Mouse (Mus musculus) C2C12 (cell line): Measurements from ENCODE around the gene Cerk. TPM values are rescaled to one million over a fixed set of nuclear protein-coding genes. Genes with fewer than 3 reads are reported as not detected.
"Not testable (repeated sequence)": the region's sequence is repeated elsewhere in the genome, so short reads cannot be mapped to it uniquely, and the experiment has no call there.

Source experiments
- H3K27me3 ChIP-seq: one replicate; pipeline ENCODE4 v1.6.1; 2011; ENCODE audit not compliant: control insufficient read depth, insufficient read depth, insufficient read length
- H3K36me3 ChIP-seq: one replicate; pipeline ENCODE4 v1.6.1; 2011; ENCODE audit not compliant: control insufficient read depth, insufficient read depth
- H3K4me3 ChIP-seq: one replicate; pipeline ENCODE4 v1.5.1; 2011; ENCODE audit warnings: mild to moderate bottlenecking, control low read depth; ENCODE audit not compliant: poor library complexity, insufficient read depth, severe bottlenecking
- H3K79me2 ChIP-seq: one replicate; pipeline ENCODE4 v1.6.1; 2011; ENCODE audit not compliant: control insufficient read depth, insufficient read depth
- H3K79me3 ChIP-seq: one replicate; pipeline ENCODE4 v1.6.1; 2011; ENCODE audit warnings: low read depth, control low read depth
- H3ac ChIP-seq: one replicate; pipeline ENCODE3; 2011; ENCODE audit warnings: low read depth; ENCODE audit not compliant: control insufficient read depth, insufficient read length
- CEBPB ChIP-seq: IDR thresholded peaks from one replicate; pipeline ENCODE4 v1.6.1; 2011; ENCODE audit warnings: low read depth, mild to moderate bottlenecking, control low read depth, moderate library complexity
- CTCF ChIP-seq: IDR thresholded peaks from one replicate; pipeline ENCODE4 v1.5.1; 2011; ENCODE audit not compliant: control insufficient read depth, insufficient read depth, insufficient read length
- FOSL1 ChIP-seq: IDR thresholded peaks from one replicate; pipeline ENCODE4 v1.8.0; 2011; ENCODE audit warnings: mild to moderate bottlenecking, low read length; ENCODE audit not compliant: poor library complexity, insufficient read depth, severe bottlenecking
- MAX ChIP-seq: IDR thresholded peaks from one replicate; pipeline ENCODE4 v1.6.1; 2011; ENCODE audit warnings: mild to moderate bottlenecking, control low read depth
- MYOD1 ChIP-seq: IDR thresholded peaks from one replicate; pipeline ENCODE4 v1.6.1; 2011; ENCODE audit warnings: low read depth; ENCODE audit not compliant: control insufficient read depth, insufficient read length
- MYOG ChIP-seq: IDR thresholded peaks from one replicate; pipeline ENCODE4 v1.6.1; 2011; ENCODE audit not compliant: control insufficient read depth, insufficient read length; ENCODE audit errors: extremely low read depth
- USF1 ChIP-seq: IDR thresholded peaks from one replicate; pipeline ENCODE4 v1.6.1; 2011; ENCODE audit warnings: low read depth, mild to moderate bottlenecking, control low read depth, moderate library complexity
- polyA plus RNA-seq: library from polyadenylated mRNA; unstranded; fragments of >200 nt; fragmentation: generic; extraction: Trizol; gene quantifications from one replicate; pipeline ENCODE4 v1.2.1, GENCODE M21; 2012; ENCODE audit warnings: missing spikeins

The Cerk gene
- polyA plus RNA-seq, 1 experiment: 18.1 TPM

DNA sequence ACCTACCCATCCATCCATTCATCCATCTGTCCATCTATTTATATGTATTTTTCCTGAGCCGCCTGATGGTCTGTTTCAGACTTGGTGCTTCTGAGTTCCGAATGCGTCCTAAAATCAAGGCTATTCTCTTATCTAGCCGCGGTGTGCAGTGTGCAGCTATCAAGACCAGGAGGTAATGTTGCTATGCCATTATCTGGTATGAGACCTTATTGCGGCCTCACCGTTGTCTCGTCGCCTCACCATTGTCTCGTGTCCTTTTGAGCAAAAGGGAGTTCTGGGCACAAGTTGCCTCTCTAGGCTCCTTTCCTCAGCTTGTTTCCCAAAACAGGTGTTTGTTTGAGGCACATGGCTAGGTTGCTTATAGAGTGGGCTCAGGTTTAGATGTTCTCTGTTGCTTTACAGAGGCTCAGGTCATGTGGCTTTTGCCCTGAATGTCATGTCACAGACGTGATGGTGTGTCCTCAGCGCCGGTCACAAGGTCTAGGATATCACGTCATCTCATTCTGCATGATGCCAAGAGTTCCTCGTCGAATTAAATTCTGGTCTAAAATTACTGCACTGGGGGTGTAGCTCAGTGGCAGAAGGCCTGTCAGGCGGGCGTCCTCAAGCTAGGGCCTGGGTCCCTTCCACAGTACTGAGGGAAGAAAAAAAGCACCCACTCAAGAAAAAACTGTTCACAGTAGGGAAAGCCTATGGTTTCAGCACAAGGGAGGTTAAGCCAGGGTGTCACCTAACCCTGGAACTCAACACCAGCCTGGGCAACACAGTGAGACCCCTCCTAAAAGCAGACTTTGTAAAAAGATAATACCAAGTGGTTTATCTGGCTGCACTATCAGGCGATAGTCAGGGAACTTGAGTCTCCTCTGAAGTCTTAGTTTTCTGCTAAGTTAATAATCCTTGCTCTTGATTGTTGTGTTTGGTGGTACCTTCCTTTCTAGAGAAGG, 81.3 kb downstream of the Cerk start:
- H3K27me3 ChIP-seq: no peaks in the 10 kb centered on the region
- no peak for TF ChIP-seq CTCF
- no peak for TF ChIP-seq MYOD1
- peaks cover 77% of the 10 kb centered on the region for H3K36me3 ChIP-seq
- H3K79me2 ChIP-seq: peaks cover 86% of the 10 kb centered on the region
- H3K4me3 ChIP-seq: no peak overlapping the region
- no peak overlapping the region for H3ac ChIP-seq
- peaks cover 28% of the 10 kb centered on the region for H3K79me3 ChIP-seq

DNA sequence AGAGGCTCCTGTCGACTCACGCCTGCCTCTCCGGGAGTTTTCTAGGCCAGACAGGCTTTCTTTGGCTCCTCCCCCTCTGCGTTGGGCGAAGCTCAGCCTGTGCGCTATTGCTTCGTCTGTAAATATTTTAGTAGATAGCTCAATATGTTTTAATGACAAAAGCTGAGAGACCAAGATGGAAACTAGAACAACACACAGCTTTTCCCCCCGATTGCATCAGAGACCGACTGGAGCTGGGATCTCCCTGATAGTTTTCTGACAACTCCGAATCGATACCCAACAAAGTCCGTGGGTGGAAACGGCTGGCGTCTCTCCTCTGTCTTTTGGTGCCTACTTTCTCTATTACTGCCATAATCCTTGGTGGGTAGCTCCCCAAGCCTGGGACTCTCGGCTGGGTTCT, 83.6 kb downstream of the Cerk start:
- Histone ChIP-seq H3K36me3 (peaks cover 76% of the 10 kb centered on the region), H3K4me3 (no peak overlapping the region), H3ac (no peak overlapping the region), H3K79me3 (peaks cover 40% of the 10 kb centered on the region), H3K27me3 (no peaks in the 10 kb centered on the region), H3K79me2 (peaks cover 92% of the 10 kb centered on the region)
- TF ChIP-seq MAX (no peak), FOSL1 (no peak), MYOD1 (no peak), USF1 (no peak), CEBPB (no peak), MYOG (no peak), CTCF (no peak)

DNA sequence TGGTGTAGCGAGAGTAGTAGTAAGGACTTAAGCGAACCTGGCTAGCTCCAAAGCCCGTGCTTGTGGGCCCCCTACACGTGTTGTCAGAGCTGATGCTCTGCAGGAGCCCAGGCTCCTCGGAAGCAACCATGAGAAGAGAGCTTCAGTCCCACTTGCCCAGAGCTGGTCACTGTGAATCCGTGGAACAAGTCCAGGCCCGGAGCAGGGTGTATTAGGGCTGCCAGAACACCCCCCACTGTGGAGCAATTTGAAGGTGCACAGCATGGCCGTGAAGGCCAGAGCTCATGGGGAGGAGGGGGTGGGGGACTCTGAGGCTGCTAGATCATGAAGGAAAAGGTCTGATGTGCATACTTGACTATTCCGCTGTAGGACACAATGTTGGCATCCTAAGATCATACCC, 84.4 kb downstream of the Cerk start:
- Histone ChIP-seq H3K79me3 (peaks cover 44% of the 10 kb centered on the region), H3K27me3 (no peaks in the 10 kb centered on the region), H3K79me2 (peaks cover 92% of the 10 kb centered on the region), H3ac (no peak overlapping the region), H3K36me3 (peaks cover 72% of the 10 kb centered on the region), H3K4me3 (no peak overlapping the region)
- TF ChIP-seq USF1: no peak
- TF ChIP-seq MYOD1: no peak
- no peak for TF ChIP-seq MYOG
- TF ChIP-seq FOSL1: no peak
- no peak for TF ChIP-seq CEBPB
- TF ChIP-seq CTCF: no peak

- H3K4me3 ChIP-seq: no peak overlapping the region
- TF ChIP-seq USF1: no peak
- no peak for TF ChIP-seq MYOG
- TF ChIP-seq MAX: no peak
- no peak for TF ChIP-seq CEBPB
- TF ChIP-seq MYOD1: no peak
- no peak for TF ChIP-seq FOSL1
- no peak for TF ChIP-seq CTCF
These were observed 88.1 kb downstream of the Cerk start for GRCm38 (mm10) chr15:86097871-86098270.

DNA sequence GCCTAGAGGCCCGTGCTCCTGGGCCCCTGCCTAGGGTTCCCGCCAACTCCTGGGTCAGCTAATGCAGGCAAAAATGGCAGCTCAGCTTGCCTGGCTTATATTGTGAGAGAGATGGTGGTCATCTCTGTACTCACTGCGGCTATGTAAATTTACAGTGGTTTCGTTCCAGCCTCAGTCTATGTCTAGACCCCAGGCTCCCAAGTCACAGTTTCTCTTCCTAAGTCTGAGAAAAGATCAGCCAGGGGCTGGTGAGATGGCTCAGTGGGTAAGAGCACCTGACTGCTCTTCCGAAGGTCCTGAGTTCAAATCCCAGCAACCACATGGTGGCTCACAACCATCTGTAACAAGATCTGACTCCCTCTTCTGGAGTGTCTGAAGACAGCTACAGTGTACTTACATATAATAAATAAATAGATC, 89.3 kb downstream of the Cerk start:
- not testable (repeated sequence) for H3K27me3 ChIP-seq, H3K4me3 ChIP-seq, H3ac ChIP-seq
- Histone ChIP-seq H3K36me3 (peaks cover 51% of the 10 kb centered on the region), H3K79me2 (peaks cover 96% of the 10 kb centered on the region), H3K79me3 (peaks cover 64% of the 10 kb centered on the region)

More at GRCm38 (mm10) chr15:86097871-86098270, 88.1 kb downstream of the Cerk start:
- Histone ChIP-seq H3ac (no peak overlapping the region), H3K27me3 (no peaks in the 10 kb centered on the region), H3K79me2 (peaks cover 90% of the 10 kb centered on the region), H3K79me3 (peaks cover 51% of the 10 kb centered on the region), H3K36me3 (peaks cover 52% of the 10 kb centered on the region)

- H3K27me3 ChIP-seq: no peaks in the 10 kb centered on the region
- H3K79me3 ChIP-seq: peaks cover 70% of the 10 kb centered on the region
- no peak overlapping the region for H3K4me3 ChIP-seq
- peak overlapping the region; percentile 39 for H3ac ChIP-seq
- peaks cover 45% of the 10 kb centered on the region for H3K36me3 ChIP-seq
- TF ChIP-seq USF1: peak; percentile 53
- TF ChIP-seq MAX: peak; percentile 91
- peak; percentile 49 for TF ChIP-seq MYOD1
- TF ChIP-seq FOSL1: no peak
- H3K79me2 ChIP-seq: peaks cover 96% of the 10 kb centered on the region
These were observed 90.0 kb downstream of the Cerk start for GRCm38 (mm10) chr15:86095722-86096603.
